Mouse (Mus musculus): ENCODE measurements around the gene Ascc2.

GRCm38 (mm10) chr11:4718548-4718947 is 81.0 kb downstream of the Ascc2 start:
- no peak for TF ChIP-seq POLR2A (IDR thresholded peaks at IDR 0.05; ENCODE audit: extremely low read depth, insufficient read depth, low read length)
- TF ChIP-seq CTCF (IDR thresholded peaks at IDR 0.05; ENCODE audit: extremely low read depth, insufficient read depth, low read length), result no peak
